Mouse (Mus musculus) megakaryocyte-erythroid progenitor cell, adult 5 weeks (primary cell): ENCODE measurements around the gene Tmem184a. TPM values are rescaled to one million over a fixed set of nuclear protein-coding genes. Genes with fewer than 3 reads are reported as not detected.

Experiments
- polyA plus RNA-seq: library from polyadenylated mRNA; stranded (reverse); fragments of >175 nt; gene quantifications from 2 replicates; pipeline ENCODE4 v1.2.3, GENCODE M21; 2012

The Tmem184a gene
- 0.29 and 0.72 TPM in 2 replicates for polyA plus RNA-seq

GRCm38 (mm10) chr5:139819538-139820181, at the start of gene Tmem184a:
Tmem184a (minus strand) TSS chr5:139819917.

GRCm38 (mm10) chr5:139826357-139827055, 6.8 kb upstream of the Tmem184a start, which contains the start of the genes Gm26938 and Psmg3:
Gm26938 (minus strand) TSS chr5:139826407.
Psmg3 (minus strand) TSS chr5:139826885.

GRCm38 (mm10) chr5:139791227-139792158, 28.2 kb downstream of the Tmem184a start, which contains the start of gene Mafk:
Mafk (plus strand) TSS chr5:139791513.

GRCm38 (mm10) chr5:139775216-139775926, 44.3 kb downstream of the Tmem184a start, which contains the start of gene Ints1:
Ints1 (minus strand) TSS chr5:139775674.

Other genes with a start within 250 kb of the Tmem184a start
- gene Micall2, start 83.6 kb downstream of the Tmem184a start, polyA plus RNA-seq: 36.1 and 45.4 TPM in 2 replicates
- 110 and 131 TPM in 2 replicates for gene Ints1, start 44.2 kb downstream of the Tmem184a start, polyA plus RNA-seq
- gene Mafk, start 28.4 kb downstream of the Tmem184a start, polyA plus RNA-seq: 101 and 144 TPM in 2 replicates
- not detected in 2 replicates for gene Gm26938, start 6.5 kb upstream of the Tmem184a start, polyA plus RNA-seq
- gene Psmg3, start 7.0 kb upstream of the Tmem184a start, polyA plus RNA-seq: 32.3 and 36.3 TPM in 2 replicates
- gene Elfn1, start 88.0 kb upstream of the Tmem184a start, polyA plus RNA-seq: 0.01 and 0.05 TPM in 2 replicates